Mouse (Mus musculus): Measurements from ENCODE around the gene Snapc2. TPM values are rescaled to one million over a fixed set of nuclear protein-coding genes. Genes with fewer than 3 reads are reported as not detected.

Snapc2 gene
- polyA plus RNA-seq, 1 experiment from 2014 or later: 57.1 TPM

DNA sequence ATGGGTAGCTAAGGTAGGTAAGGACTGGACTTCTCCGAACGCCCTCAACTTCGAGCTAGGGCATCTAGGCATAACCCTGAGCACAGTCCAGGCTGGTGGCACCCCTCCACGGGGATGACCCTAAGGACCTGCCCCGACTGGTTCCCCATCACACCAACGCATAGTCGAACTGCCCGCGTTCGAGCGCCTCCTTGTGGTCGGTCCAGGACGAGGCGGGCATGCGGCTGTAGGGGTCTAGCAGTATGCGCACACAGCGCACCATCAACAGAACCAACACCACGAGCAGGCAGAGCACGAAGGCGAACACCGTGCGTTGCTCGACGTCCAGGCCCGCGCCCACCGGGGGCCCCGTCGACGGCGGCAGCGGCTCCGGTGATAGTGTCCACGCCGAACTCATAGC, 5.4 kb downstream of the Snapc2 start:
- peak overlapping the region; percentile 76 for H3K4me3 ChIP-seq (ENCODE audit: low read depth, low read length)

DNA sequence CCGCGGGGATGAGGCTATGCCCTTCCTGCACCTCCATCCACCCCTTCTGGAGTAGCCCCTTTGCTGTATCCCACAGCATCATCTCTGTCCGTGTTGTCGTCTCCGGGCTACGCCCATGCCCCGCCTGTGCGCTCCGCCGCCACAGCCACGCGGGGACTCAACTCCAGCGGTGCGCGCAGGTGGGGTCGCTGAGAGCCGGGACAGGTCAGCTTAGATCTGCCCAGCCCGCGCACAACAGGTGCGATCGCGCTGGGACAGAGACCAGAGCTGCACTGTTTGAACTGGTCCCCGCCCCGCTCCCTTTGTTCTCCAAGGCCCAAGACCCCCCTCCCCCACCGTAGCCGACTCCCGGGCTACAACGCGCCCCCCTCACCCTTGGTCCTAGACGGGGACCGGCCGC, 5.8 kb downstream of the Snapc2 start:
- H3K27me3 ChIP-seq (ENCODE audit: control insufficient read depth, insufficient read depth, low read length): no peaks in the 10 kb centered on the region
- ATAC-seq (ENCODE audit: insufficient number of reproducible peaks, insufficient read depth, low FRiP score, low read depth): peak; percentile 68
- no peaks in the 10 kb centered on the region for H3K9me3 ChIP-seq (ENCODE audit: control insufficient read depth, low read depth, low read length)
- H3K4me3 ChIP-seq (ENCODE audit: low read depth, low read length): peak overlapping the region; percentile 76
- peaks cover 55% of the 10 kb centered on the region for H3K36me3 ChIP-seq (ENCODE audit: control insufficient read depth, insufficient read depth, low read length)
- WGBS: under 1% methylated on average over 31 of the region's 32 CpGs
- H3K4me2 ChIP-seq (replicated peaks; ENCODE audit: low read depth, low read length): peak overlapping the region; percentile 76
- H3K9ac ChIP-seq (replicated peaks; ENCODE audit: low read depth, low read length): peak overlapping the region; percentile 73
- peak overlapping the region; percentile 84 for H3K27ac ChIP-seq (ENCODE audit: low read length)
- H3K4me1 ChIP-seq (ENCODE audit: control insufficient read depth, insufficient read depth, low read length): peaks cover 18% of the 10 kb centered on the region; the same call in 1 of the 2 replicates

More for the DNA sequence above, 5.4 kb downstream of the Snapc2 start:
- Histone ChIP-seq H3K27me3 (ENCODE audit: control insufficient read depth, insufficient read depth, low read length) (no peaks in the 10 kb centered on the region), H3K36me3 (ENCODE audit: control insufficient read depth, insufficient read depth, low read length) (peaks cover 50% of the 10 kb centered on the region), H3K27ac (ENCODE audit: low read length) (peak overlapping the region; percentile 84; the same call in 1 of the 2 replicates), H3K4me2 (replicated peaks; ENCODE audit: low read depth, low read length) (peak overlapping the region; percentile 76), H3K4me1 (ENCODE audit: control insufficient read depth, insufficient read depth, low read length) (peaks cover 20% of the 10 kb centered on the region; the same call in 1 of the 2 replicates), H3K9me3 (ENCODE audit: control insufficient read depth, low read depth, low read length) (no peaks in the 10 kb centered on the region), H3K9ac (replicated peaks; ENCODE audit: low read depth, low read length) (peak overlapping the region; percentile 73)
- ATAC-seq (ENCODE audit: insufficient number of reproducible peaks, insufficient read depth, low FRiP score, low read depth): peak; percentile 59; the same call in 1 of the 2 replicates
- 2% methylated on average over 35 of the region's 35 CpGs for WGBS

DNA sequence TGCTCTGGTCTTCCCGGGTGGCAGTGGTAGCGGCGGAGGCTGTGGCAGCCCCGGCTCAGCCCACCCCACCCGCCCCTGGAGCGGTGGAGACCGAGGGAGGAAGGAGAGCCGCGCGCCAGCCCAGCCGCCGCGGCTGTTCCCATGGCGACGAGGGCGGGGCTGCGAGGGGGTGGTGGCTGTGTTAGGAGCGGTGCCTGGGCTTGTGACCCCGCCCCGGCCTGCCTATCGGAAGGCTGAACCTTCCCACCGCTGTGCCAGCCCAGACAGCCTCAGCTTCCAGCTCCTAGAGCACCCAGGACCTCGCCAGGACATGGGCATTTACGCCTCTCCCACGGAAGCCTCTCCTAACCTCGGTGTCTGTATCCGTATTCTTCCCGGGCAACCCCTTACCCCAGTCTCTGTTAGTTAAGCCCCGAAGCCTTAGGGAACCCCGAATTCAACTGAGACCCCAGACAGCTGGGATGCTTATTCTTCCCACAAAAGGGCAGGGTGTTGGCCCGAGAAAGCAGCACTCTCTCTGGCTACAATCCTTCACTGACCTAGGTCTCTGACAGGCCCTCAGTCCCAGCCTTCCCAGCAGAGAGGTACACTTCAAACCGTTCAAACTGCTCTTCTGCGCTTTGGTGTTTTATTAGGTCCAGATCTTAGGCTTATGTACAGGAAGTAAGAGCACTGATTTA, 6.4 kb downstream of the Snapc2 start, which contains the start of gene Ctxn1:
Gene Ctxn1 (minus strand): TSS at position 150 of the 680 bp plus-strand sequence.
- H3K36me3 ChIP-seq (ENCODE audit: control insufficient read depth, insufficient read depth, low read length): peaks cover 60% of the 10 kb centered on the region
- H3K27me3 ChIP-seq (ENCODE audit: control insufficient read depth, insufficient read depth, low read length): no peaks in the 10 kb centered on the region
- H3K9ac ChIP-seq (replicated peaks; ENCODE audit: low read depth, low read length): peak within 1 kb of the TSS; percentile 73
- peak; percentile 92 for ATAC-seq (ENCODE audit: insufficient number of reproducible peaks, insufficient read depth, low FRiP score, low read depth)
- H3K9me3 ChIP-seq (ENCODE audit: control insufficient read depth, low read depth, low read length): no peaks in the 10 kb centered on the region
- H3K4me3 ChIP-seq (ENCODE audit: low read depth, low read length): peak within 1 kb of the TSS; percentile 76
- peak within 1 kb of the TSS; percentile 76 for H3K4me2 ChIP-seq (replicated peaks; ENCODE audit: low read depth, low read length)
- 6% methylated on average over 26 of the region's 33 CpGs for WGBS
- peak within 1 kb of the TSS; percentile 84 for H3K27ac ChIP-seq (ENCODE audit: low read length)
- peaks cover 12% of the 10 kb centered on the region; the same call in 1 of the 2 replicates for H3K4me1 ChIP-seq (ENCODE audit: control insufficient read depth, insufficient read depth, low read length)

DNA sequence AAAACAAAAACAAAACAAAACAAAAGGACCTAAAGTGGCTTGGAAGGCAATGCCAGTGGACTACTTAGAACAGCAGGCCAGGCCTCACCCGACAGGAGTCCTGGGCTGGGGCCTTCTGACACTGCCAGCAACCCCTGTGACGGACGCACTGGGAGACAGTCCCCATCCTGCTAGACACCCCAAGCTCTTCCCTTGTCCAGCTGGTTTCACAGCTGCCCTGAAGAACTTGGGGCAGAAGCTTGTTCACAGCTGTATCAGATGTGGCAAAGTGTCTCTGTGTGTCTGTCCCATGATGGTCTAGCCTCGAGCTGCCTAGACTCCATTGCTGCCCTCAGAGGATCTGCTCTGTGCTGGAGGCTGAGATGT, 6.9 kb downstream of the Snapc2 start:
- peaks cover 10% of the 10 kb centered on the region; the same call in 1 of the 2 replicates for H3K4me1 ChIP-seq (ENCODE audit: control insufficient read depth, insufficient read depth, low read length)
- H3K9ac ChIP-seq (replicated peaks; ENCODE audit: low read depth, low read length): no peak overlapping the region
- no peaks in the 10 kb centered on the region for H3K9me3 ChIP-seq (ENCODE audit: control insufficient read depth, low read depth, low read length)
- H3K4me3 ChIP-seq (ENCODE audit: low read depth, low read length): peak overlapping the region; percentile 76
- H3K27ac ChIP-seq (ENCODE audit: low read length): no peak overlapping the region; the same call in 1 of the 2 replicates
- no peak for ATAC-seq (ENCODE audit: insufficient number of reproducible peaks, insufficient read depth, low FRiP score, low read depth)
- H3K36me3 ChIP-seq (ENCODE audit: control insufficient read depth, insufficient read depth, low read length): peaks cover 61% of the 10 kb centered on the region
- no peak overlapping the region for H3K4me2 ChIP-seq (replicated peaks; ENCODE audit: low read depth, low read length)
- WGBS: 73% methylated on average over 4 of the region's 4 CpGs
- no peaks in the 10 kb centered on the region for H3K27me3 ChIP-seq (ENCODE audit: control insufficient read depth, insufficient read depth, low read length)

DNA sequence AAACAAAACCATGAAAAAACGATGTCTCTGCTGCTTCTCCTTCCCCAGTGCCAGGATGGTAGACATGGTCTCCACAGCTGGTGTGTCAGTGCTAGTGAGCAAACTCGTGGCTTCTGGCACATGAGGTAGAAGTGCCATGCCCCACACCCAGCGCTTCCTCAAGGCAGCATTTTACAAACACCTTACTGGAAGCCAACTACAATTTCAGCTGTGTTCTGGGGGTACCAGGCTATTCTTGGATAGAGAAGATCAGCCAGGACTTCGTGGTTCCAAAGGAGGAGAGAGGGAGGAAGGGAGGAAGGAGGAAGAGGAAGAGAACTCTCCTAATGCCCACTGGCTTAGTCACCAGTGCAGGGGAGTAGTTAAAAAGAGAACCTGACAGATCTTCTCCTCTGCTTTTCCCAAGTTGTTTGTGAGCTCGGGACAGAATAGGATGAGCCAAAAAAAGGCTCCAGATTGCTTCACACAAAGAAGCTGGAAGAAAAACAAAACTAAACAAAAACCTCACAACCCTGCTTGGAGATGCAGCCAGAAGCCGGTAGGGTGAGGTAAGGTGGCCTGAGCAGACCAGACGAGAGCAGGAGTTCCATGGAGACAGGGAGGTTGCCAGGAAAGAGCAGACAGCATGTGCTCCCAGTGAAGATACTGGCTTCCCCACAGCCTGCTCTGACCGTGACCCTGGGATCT, 10.4 kb downstream of the Snapc2 start:
- peaks cover 76% of the 10 kb centered on the region for H3K36me3 ChIP-seq (ENCODE audit: control insufficient read depth, insufficient read depth, low read length)

DNA sequence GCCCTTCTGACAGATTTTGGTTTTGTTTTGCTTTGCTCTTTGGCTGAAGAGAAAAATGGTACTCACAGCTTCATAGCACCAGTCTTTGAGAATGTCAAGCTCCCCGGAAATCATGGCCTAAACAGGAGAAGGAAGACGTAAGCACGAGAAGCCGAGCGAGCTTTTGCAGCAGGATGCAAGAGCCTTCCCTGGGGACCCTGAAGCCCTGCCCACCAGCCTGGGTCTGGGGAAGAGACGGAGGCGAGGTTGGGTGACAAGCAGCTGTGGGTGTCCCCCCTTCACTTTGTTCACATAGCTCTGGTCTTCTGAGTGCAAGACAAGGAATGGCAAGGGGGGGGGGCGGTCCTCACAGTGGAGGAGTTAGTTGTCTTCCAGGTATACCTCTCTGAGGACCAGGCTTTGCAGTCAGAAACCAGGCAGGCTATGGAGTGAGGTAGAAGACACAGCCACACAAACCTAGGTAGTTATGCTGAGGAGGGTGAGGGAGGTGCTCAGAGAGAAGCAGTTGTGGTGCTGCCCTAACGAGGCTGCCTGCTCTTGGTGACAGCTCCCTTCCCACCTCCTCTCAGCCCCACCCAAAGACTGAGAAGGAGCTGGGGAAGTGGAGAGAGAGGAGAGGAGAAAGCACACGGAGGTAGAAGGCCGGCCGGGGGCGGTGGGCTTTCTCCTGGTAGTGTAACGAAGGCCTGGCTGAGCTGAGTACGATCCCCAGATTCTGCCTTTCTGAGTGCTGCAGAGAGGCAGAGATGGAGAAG, 12.5 kb downstream of the Snapc2 start:
- Histone ChIP-seq H3K4me2 (replicated peaks; ENCODE audit: low read depth, low read length) (no peak overlapping the region), H3K4me3 (ENCODE audit: low read depth, low read length) (no peak overlapping the region), H3K27ac (ENCODE audit: low read length) (no peak overlapping the region), H3K9ac (replicated peaks; ENCODE audit: low read depth, low read length) (no peak overlapping the region), H3K27me3 (ENCODE audit: control insufficient read depth, insufficient read depth, low read length) (no peaks in the 10 kb centered on the region), H3K4me1 (ENCODE audit: control insufficient read depth, insufficient read depth, low read length) (no peaks in the 10 kb centered on the region), H3K36me3 (ENCODE audit: control insufficient read depth, insufficient read depth, low read length) (peaks cover 88% of the 10 kb centered on the region), H3K9me3 (ENCODE audit: control insufficient read depth, low read depth, low read length) (no peaks in the 10 kb centered on the region)
- 91% methylated on average over 15 of the region's 15 CpGs for WGBS
- ATAC-seq (ENCODE audit: insufficient number of reproducible peaks, insufficient read depth, low FRiP score, low read depth): no peak

More for the DNA sequence above, 10.4 kb downstream of the Snapc2 start:
- Histone ChIP-seq H3K4me1 (ENCODE audit: control insufficient read depth, insufficient read depth, low read length) (peaks cover 5% of the 10 kb centered on the region; the same call in 1 of the 2 replicates), H3K9me3 (ENCODE audit: control insufficient read depth, low read depth, low read length) (no peaks in the 10 kb centered on the region), H3K27ac (ENCODE audit: low read length) (no peak overlapping the region), H3K9ac (replicated peaks; ENCODE audit: low read depth, low read length) (no peak overlapping the region), H3K4me3 (ENCODE audit: low read depth, low read length) (no peak overlapping the region), H3K27me3 (ENCODE audit: control insufficient read depth, insufficient read depth, low read length) (no peaks in the 10 kb centered on the region), H3K4me2 (replicated peaks; ENCODE audit: low read depth, low read length) (no peak overlapping the region)
- no peak for ATAC-seq (ENCODE audit: insufficient number of reproducible peaks, insufficient read depth, low FRiP score, low read depth)
- 82% methylated on average over 8 of the region's 8 CpGs for WGBS

DNA sequence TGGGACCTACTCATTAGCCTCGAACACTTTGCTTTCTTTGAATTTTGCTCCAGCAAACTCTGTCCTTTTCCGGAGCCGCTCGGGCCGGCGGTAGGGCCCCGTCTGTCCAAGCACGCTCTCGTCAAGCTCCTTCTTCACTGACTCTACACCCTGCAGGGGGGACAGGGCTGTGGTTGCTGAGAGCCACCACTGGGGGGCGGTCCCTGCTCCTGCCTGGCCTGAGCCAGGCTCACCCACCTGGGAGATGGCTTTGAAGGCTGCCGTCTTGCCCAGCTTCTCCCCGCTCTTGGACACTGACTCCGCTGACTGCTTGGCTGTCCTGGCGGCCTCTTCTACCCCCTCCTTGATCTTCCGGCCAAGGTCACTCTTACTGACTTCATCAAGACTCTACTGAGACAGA, 14.7 kb downstream of the Snapc2 start:
- H3K36me3 ChIP-seq (ENCODE audit: control insufficient read depth, insufficient read depth, low read length): peaks cover 78% of the 10 kb centered on the region
- WGBS: 79% methylated on average over 15 of the region's 15 CpGs
- no peak overlapping the region for H3K27ac ChIP-seq (ENCODE audit: low read length)
- no peak overlapping the region for H3K4me2 ChIP-seq (replicated peaks; ENCODE audit: low read depth, low read length)
- H3K4me3 ChIP-seq (ENCODE audit: low read depth, low read length): no peak overlapping the region
- no peak overlapping the region for H3K9ac ChIP-seq (replicated peaks; ENCODE audit: low read depth, low read length)
- no peaks in the 10 kb centered on the region for H3K27me3 ChIP-seq (ENCODE audit: control insufficient read depth, insufficient read depth, low read length)
- peak; percentile 39; the same call in 1 of the 2 replicates for ATAC-seq (ENCODE audit: insufficient number of reproducible peaks, insufficient read depth, low FRiP score, low read depth)
- no peaks in the 10 kb centered on the region for H3K9me3 ChIP-seq (ENCODE audit: control insufficient read depth, low read depth, low read length)
- H3K4me1 ChIP-seq (ENCODE audit: control insufficient read depth, insufficient read depth, low read length): no peaks in the 10 kb centered on the region

DNA sequence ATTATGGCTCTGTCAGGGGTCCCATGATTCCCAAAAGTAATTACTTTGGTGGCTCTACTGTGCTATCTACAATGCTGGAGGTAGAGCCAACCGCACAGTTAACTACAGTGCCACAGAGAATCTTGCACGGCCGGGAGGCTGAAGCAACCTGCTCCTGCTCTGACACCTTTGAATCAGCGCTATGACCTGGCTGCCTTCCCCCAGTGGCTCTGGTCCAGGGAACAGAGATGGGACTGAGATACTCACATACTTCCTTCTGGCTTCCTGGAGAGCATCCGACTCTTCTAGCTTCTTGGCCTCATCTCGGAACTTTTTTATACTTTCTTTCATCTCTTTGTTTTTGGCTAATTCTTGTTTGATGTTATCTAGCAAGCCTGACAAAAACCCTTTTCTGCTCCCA, 16.7 kb downstream of the Snapc2 start:
- no peak overlapping the region for H3K27ac ChIP-seq (ENCODE audit: low read length)
- H3K4me1 ChIP-seq (ENCODE audit: control insufficient read depth, insufficient read depth, low read length): peaks cover under 1% of the 10 kb centered on the region
- no peaks in the 10 kb centered on the region for H3K27me3 ChIP-seq (ENCODE audit: control insufficient read depth, insufficient read depth, low read length)
- no peak overlapping the region for H3K4me3 ChIP-seq (ENCODE audit: low read depth, low read length)
- H3K9ac ChIP-seq (replicated peaks; ENCODE audit: low read depth, low read length): no peak overlapping the region
- WGBS: 93% methylated on average over 6 of the region's 6 CpGs
- no peak overlapping the region for H3K4me2 ChIP-seq (replicated peaks; ENCODE audit: low read depth, low read length)
- peaks cover 63% of the 10 kb centered on the region for H3K36me3 ChIP-seq (ENCODE audit: control insufficient read depth, insufficient read depth, low read length)
- H3K9me3 ChIP-seq (ENCODE audit: control insufficient read depth, low read depth, low read length): no peaks in the 10 kb centered on the region
- ATAC-seq (ENCODE audit: insufficient number of reproducible peaks, insufficient read depth, low FRiP score, low read depth): no peak
